Mouse (Mus musculus): ENCODE measurements around the gene Cbfb.

DNA sequence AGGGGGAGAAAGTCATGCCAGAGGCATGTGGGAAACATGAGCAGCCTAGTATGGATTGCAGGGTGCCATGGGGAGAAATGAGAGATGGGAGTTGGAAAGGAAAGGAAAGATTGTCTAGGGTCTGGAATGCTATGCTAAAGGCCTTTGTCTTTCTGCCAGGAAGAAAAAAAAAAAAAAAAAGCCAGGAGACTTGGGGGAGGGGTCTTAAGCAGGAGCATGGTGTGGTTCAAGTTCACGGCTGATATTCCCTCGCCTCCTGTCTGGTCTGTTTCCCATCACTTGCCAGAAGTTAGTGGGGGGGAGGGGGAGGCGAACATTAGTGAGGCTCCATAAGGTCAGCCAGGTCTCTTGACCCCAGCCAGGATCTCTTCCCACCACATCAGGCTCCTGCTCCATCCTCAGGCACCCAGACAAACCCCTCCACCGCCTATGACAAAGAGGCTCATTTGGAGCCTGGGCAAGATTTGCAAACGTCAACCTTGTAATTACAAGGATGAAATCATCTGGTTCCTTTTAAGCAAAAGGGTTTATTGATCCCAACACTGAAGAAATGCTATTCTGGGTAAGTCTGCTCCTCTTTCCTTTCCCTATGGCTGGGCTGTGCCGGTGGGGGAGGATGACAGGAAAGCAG lies 6.1 kb upstream of the Cbfb start:
- no peak for TF ChIP-seq CTCF (IDR thresholded peaks at IDR 0.05; ENCODE audit: borderline replicate concordance, insufficient read depth, low read depth, low read length)
- TF ChIP-seq POLR2A (IDR thresholded peaks at IDR 0.05; ENCODE audit: borderline replicate concordance, insufficient read depth, low read length), result no peak

Measured in cerebellum, adult 2 months (tissue).